Mouse (Mus musculus): ENCODE results near the gene Gli2.

Gli2 gene

DNA sequence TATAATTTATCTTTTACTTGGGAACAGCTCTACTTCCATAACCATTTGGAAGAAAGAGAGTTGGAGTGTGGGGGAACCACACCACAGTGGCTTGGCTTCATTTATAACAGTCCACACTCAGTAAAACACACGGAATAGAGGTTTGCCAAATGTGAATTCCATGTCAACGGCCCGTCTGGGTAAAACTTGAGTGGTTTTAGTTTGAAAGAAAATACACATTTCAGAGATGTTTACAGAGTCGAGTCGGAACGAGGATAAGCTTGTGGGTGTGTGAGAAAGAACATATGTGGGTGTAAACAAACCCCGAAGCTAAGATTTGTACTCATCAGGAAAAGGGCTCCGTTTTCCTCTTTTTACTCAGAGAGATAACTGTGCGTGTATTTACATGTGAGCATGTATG is 145.8 kb downstream of the Gli2 start:
- no peak for ATAC-seq (ENCODE audit: insufficient number of reproducible peaks, low FRiP score, low TSS enrichment)

DNA sequence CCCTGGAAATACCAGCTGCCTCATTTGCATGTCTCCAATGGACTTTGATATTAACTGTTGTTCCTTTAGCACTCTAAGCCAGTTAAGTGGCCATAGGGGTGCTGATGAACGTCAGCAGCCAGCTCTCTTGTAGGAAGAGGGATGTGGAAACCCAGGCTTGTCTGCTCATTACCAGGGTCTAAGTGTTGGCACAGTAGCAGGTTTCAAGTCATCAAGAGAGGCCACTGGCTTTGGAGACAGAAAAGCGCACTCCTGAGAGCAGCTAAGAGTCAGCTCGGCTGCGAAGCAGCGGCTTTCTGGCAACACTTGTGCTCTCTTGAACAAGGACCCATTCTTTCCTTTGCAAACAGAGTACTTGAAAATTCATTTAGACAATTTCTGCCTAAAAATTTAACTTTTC is 148.1 kb downstream of the Gli2 start:
- no peak for ATAC-seq (ENCODE audit: insufficient number of reproducible peaks, low FRiP score, low TSS enrichment)

GRCm38 (mm10) chr1:118904909-118905308 is 148.5 kb downstream of the Gli2 start:
- no peak for ATAC-seq (ENCODE audit: insufficient number of reproducible peaks, low FRiP score, low TSS enrichment)

DNA sequence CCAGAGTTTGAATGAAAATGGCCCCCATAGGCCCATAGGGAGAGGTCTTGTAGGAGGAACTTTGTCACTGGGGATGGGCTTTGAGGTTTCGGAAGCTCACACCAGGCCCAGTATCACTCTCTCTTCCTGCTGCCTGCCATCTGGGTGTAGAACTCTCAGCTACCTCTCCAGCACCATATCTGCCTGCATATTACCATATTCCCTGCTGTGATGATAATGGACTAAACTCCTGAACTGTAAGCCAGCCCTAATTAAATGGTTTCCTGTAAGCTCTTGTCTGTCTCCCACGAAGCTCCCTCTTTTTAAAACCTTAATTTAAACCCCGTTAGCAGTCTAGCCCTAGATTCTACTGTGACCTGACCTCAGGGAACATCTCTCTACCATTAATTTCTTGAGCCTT is 149.0 kb downstream of the Gli2 start:
- ATAC-seq (ENCODE audit: insufficient number of reproducible peaks, low FRiP score, low TSS enrichment): no peak

DNA sequence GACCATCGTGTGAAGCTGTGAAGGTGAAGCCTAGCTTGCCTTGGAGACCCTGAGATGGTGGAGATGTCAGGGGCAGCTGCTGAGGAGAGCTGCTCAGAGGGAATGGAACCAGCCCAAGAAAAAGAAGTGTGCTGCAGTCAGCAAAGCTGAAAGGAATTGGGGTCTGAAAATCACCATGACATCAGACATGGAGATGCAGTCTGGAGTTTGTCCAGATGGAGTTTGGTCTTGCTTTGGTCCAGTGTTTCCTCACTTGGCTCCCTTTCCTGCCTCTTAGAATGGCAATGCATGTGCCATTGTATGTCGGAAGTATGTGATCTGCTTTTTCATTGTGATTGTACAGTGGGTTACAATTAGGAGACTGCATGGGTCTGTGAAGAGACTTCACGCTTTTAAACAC is 149.7 kb downstream of the Gli2 start:
- ATAC-seq (ENCODE audit: insufficient number of reproducible peaks, low FRiP score, low TSS enrichment): no peak

- ATAC-seq (ENCODE audit: insufficient number of reproducible peaks, low FRiP score, low TSS enrichment): no peak
These were observed 151.4 kb downstream of the Gli2 start for GRCm38 (mm10) chr1:118901868-118902586.

DNA sequence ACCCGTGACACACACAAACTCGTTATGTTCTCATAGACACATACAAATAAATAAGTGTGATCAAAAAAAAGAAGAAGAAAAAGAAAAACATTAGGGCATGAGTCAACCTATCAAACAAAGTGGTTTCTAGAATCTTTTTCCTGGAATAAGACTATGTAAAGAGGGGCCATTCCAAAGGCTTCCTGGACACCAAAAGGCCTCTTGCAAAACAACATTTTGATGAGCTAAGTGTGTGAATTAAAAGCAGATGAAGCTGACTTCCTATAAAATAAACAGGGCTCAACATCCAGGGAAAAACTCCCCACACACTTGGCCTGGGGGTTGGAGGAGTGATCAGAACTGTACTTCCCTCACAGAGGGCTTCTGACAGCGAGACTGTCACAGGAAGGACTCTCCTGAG is 155.1 kb downstream of the Gli2 start:
- no peak for ATAC-seq (ENCODE audit: insufficient number of reproducible peaks, low FRiP score, low TSS enrichment)

GRCm38 (mm10) chr1:118895026-118895762 is 158.2 kb downstream of the Gli2 start:
- ATAC-seq (ENCODE audit: insufficient number of reproducible peaks, low FRiP score, low TSS enrichment): no peak

- no peak for ATAC-seq (ENCODE audit: insufficient number of reproducible peaks, low FRiP score, low TSS enrichment)
These were observed 162.0 kb downstream of the Gli2 start for GRCm38 (mm10) chr1:118891395-118891794.

GRCm38 (mm10) chr1:118890125-118890875 is 163.1 kb downstream of the Gli2 start:
- ATAC-seq (ENCODE audit: insufficient number of reproducible peaks, low FRiP score, low TSS enrichment): no peak

DNA sequence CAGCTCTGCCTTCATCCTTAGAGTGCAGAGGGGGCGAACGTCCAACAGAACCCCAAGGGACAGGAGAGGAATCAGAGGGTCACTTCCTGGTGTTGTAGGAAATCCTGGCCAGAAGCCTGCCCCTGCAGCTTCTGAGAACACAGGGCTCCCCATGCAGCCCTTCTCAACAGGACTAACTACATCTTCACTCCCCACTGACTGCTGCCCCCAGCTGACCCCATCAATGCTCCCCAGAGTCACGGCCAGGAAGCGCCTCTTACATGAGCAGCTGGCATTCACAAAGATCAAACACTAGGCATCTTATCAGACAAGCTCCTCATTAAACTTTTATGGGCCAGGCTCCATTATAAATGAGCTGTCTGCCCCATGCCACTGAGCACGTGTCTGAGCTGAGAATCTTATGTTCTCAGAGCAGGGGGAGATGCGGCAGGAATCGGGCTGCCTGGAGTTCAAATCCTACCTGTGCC is 172.6 kb downstream of the Gli2 start:
- no peak for ATAC-seq (ENCODE audit: insufficient number of reproducible peaks, low FRiP score, low TSS enrichment)

GRCm38 (mm10) chr1:118878291-118878690 is 175.1 kb downstream of the Gli2 start:
- ATAC-seq (ENCODE audit: insufficient number of reproducible peaks, low FRiP score, low TSS enrichment): no peak

GRCm38 (mm10) chr1:118875227-118875626 is 178.2 kb downstream of the Gli2 start:
- ATAC-seq (ENCODE audit: insufficient number of reproducible peaks, low FRiP score, low TSS enrichment): no peak

- ATAC-seq (ENCODE audit: insufficient number of reproducible peaks, low FRiP score, low TSS enrichment): no peak
These were observed 179.9 kb downstream of the Gli2 start for GRCm38 (mm10) chr1:118873559-118873958.

- ATAC-seq (ENCODE audit: insufficient number of reproducible peaks, low FRiP score, low TSS enrichment): peak; percentile 45
These were observed 188.7 kb downstream of the Gli2 start for GRCm38 (mm10) chr1:118864735-118865134.

DNA sequence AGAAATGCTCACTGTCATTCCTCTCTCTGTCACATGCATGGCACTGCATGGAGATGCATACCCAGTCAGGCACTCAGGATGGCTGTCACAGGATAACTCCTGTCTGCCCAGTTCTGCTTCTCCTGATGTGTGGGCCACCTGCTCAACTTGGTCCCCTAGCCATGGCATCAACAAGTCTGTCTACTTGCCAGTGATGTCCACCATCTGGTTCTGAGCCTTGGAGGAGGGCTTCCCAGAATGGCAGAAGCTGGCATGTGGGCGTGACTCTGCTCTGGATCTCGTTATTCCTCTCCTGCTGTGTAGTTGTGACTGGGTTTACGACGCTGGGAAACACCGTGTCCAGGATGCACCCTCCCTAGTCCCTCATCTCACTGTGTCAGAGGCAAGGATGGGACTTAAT is 189.4 kb downstream of the Gli2 start:
- ATAC-seq (ENCODE audit: insufficient number of reproducible peaks, low FRiP score, low TSS enrichment): peak; percentile 9; the same call in 1 of the 2 replicates

GRCm38 (mm10) chr1:118858101-118858500 is 195.3 kb downstream of the Gli2 start:
- no peak for ATAC-seq (ENCODE audit: insufficient number of reproducible peaks, low FRiP score, low TSS enrichment)

GRCm38 (mm10) chr1:118830658-118831057 is 222.8 kb downstream of the Gli2 start:
- no peak for ATAC-seq (ENCODE audit: insufficient number of reproducible peaks, low FRiP score, low TSS enrichment)

GRCm38 (mm10) chr1:118826614-118827013 is 226.8 kb downstream of the Gli2 start:
- ATAC-seq (ENCODE audit: insufficient number of reproducible peaks, low FRiP score, low TSS enrichment): no peak

DNA sequence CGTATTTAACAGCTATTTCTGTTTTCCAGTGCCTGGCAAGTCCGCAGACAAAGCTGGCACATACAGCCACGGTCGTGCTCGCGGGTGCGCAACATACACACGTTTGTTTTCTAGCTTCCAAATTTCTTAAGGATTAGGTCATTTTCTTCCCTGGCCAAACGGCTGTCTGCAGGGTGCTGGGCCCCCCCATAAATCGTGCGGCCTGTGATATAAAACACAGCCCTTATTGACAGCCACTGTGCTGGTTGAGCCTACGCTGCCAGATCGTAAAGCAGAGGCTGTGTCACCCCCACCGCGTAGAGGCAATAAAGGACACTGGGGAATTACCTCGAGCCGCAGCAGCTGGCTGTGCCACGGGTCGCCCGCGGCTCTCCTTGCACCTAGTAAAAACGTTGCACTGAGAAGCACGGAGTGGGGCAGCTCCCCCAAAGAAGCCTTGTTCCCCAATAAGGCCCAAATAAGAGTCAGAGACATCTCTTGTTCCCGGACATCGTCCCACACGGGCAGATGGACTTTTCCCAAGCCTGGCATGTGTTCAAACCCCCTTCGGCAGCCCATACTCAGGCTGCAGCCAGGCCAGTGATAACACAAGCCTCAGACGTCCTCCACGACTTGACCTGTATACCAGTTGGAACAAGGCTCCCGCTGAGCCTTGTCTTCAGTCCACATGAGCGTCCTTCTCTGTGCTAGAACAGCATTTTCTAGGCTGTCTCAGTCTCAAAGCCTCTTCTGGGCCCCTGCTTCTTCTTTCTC is 227.8 kb downstream of the Gli2 start:
- no peak for ATAC-seq (ENCODE audit: insufficient number of reproducible peaks, low FRiP score, low TSS enrichment)
